Mouse (Mus musculus): ENCODE results near the gene Gm27021. TPM values are rescaled to one million over a fixed set of nuclear protein-coding genes. Genes with fewer than 3 reads are reported as not detected.

Gm27021 gene
- polyA plus RNA-seq, 1 experiment = 3.3 TPM

DNA sequence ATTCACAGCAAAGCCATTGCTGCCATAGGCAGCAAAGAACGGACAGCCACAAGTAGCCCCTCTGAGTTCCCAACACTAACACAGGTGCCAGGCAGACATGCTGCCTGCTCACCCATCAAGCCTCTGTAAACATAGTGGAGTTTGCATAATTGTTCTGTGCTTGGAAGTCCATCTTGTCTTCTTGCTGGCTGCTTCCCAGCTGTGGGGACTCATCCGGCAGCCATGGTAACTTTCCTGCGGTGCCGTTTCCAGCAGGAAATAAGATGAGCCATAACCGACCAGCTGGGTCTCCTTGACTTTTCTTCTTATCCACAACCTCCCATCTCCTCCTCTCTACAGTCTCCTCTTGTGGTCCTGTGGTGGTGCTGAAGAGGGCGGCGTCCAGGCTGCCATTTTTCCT, 30.5 kb upstream of the Gm27021 start:
- no peak for DNase-seq (ENCODE audit: low read depth)
- no peak for TF ChIP-seq CTCF (IDR thresholded peaks at IDR 0.05; ENCODE audit: borderline replicate concordance, extremely low read depth, insufficient read depth, insufficient read length)
- TF ChIP-seq POLR2A (IDR thresholded peaks at IDR 0.05; ENCODE audit: borderline replicate concordance, extremely low read depth, insufficient read depth, insufficient read length, poor library complexity, severe bottlenecking) = no peak

DNA sequence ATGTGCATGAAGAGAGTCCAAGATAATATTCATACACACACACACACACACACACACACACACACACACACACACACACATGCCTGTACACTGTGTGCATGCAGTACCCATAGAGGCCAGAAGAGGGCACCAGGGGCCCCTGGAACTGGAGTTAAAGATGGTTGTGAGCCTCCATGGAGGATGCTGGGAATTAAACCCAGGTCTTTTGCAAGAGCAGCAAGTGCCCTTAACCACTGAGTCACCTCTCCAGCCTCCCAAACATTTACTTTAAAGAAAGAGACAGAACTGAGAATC, 30.0 kb upstream of the Gm27021 start:
- TF ChIP-seq POLR2A (IDR thresholded peaks at IDR 0.05; ENCODE audit: borderline replicate concordance, extremely low read depth, insufficient read depth, insufficient read length, poor library complexity, severe bottlenecking) (no peak), CTCF (IDR thresholded peaks at IDR 0.05; ENCODE audit: borderline replicate concordance, extremely low read depth, insufficient read depth, insufficient read length) (peak; percentile 31; the same call in 1 of the 2 replicates)

DNA sequence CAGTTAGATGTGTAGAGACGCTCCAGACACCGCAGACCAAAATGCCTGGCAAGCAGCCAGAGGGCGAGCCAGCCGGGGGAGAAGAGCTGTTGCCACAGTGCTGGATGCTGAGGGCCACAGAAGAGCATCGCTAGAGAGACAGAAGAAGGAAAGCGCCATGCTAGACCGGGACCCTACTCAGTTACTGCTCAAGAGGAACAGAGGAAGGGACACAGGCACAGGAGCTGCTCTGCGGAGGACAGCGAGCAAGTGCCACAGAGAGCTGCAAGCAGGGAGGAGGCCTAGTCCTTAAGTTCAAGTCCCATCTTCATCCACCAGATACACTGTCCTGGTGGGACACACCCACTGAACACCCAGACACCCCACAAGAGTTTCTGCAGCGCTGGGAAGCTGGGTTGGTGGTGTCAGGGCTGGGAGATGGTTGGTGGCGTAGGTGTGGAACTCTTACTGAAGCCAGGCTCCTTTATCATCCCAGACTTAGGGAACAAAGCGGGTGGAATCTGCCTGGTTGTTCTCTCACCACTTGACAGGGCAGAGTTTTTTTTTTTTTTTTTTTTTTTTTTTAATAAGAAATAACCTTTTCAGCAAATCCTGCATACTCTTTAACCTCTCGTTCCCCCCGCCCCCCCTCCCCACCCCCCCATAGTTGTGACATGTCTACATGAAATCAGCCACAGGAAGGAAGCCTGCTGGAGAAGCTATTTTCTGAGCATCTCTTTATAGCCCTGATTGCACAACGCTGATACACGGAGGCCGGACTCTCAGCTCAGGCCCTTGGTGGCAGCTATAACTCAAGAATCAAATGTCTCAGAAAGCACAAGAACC, 29.5 kb upstream of the Gm27021 start:
- TF ChIP-seq CTCF (IDR thresholded peaks at IDR 0.05; ENCODE audit: borderline replicate concordance, extremely low read depth, insufficient read depth, insufficient read length) = no peak
- TF ChIP-seq POLR2A (IDR thresholded peaks at IDR 0.05; ENCODE audit: borderline replicate concordance, extremely low read depth, insufficient read depth, insufficient read length, poor library complexity, severe bottlenecking) = no peak
- DNase-seq (ENCODE audit: low read depth) = peak; percentile 37

More for the DNA sequence above, 30.0 kb upstream of the Gm27021 start:
- DNase-seq (ENCODE audit: low read depth) = no peak

DNA sequence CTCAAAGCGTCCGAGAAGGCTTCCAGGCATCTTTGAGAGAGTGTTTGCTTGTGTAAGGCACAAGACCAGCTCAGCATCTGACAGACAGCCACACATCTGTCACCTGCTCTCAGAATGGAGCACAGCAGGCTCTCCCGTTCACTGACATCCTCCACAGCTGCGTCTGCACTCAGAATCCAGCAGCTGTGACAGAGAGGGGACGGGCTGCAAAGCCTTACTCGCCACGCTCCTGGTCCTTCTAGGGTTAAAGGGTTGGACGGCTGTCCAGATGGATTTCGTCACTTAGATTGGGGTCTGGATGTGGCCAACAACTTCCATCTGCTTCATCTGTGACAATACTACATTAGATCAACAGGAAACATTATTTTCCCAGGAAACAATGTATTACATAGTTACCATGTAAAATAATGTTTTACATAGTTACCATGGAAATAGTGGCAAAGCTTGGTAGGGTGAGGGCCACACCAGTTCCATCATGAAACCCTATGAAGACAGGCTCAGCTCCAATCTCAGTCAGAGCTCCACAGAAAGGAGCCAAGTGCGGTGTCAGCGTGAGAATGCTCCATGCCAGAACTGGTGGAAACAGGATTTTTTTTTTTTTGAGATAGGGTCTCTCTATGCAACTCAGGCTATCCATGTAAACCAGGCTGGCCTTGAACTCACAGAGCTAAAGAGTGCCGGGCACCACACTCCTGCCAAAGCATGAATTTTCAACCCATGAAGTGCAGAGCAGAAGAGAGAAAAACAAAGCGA, 28.7 kb upstream of the Gm27021 start:
- TF ChIP-seq CTCF (IDR thresholded peaks at IDR 0.05; ENCODE audit: borderline replicate concordance, extremely low read depth, insufficient read depth, insufficient read length) = no peak
- no peak for TF ChIP-seq POLR2A (IDR thresholded peaks at IDR 0.05; ENCODE audit: borderline replicate concordance, extremely low read depth, insufficient read depth, insufficient read length, poor library complexity, severe bottlenecking)
- peak; percentile 50 for DNase-seq (ENCODE audit: low read depth)

DNA sequence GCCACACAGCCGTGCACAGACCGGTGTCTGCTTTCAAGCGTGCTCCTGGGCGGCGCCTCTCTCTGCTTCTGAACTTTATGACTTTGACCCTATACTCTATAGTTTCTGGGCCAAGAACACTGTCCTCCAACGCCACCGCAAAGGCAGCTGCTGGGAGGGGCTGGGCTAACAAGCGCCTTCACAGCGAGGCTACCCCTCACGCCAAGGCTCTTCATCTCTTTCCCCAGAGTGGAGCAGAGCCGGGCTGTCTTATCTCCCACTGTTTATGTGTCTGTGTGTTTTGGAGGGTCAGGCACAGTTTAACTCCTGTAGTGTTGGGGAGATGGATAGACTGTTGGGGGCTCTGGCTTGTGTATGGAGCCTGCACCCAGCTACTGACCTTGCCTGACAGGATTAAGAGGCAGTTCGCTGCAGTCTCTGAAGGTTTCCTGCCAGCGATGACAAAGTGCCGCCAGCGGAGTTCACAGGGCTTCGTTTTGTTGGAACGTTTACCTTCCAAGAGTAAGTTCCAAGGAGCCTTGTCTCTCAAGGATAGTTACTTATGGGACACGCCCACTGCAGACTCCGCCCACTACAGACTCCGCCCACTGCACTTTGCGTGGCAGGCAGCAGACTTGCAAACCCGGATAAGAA, 26.1 kb upstream of the Gm27021 start:
- TF ChIP-seq POLR2A (IDR thresholded peaks at IDR 0.05; ENCODE audit: borderline replicate concordance, extremely low read depth, insufficient read depth, insufficient read length, poor library complexity, severe bottlenecking) (no peak), CTCF (IDR thresholded peaks at IDR 0.05; ENCODE audit: borderline replicate concordance, extremely low read depth, insufficient read depth, insufficient read length) (no peak)
- DNase-seq (ENCODE audit: low read depth) = peak; percentile 24

DNA sequence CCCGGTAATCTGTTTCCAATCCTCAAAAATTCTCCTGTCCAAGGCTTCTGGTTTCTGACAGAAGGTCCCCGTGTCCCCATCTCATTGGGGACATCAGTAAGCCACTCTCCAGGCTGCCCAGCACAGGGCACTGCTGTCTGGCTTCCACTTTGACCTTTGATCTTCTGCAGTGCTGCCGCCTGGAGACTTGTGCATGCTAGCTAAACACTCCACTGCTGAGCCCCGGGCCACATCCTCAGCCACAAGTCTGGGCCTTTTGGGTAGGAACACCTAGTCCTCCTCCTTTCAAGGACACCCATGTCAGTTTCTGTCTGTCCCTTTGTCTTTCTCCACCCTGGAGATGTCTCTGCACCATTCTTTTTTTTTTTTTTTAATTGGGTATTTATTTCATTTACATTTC, 25.1 kb upstream of the Gm27021 start:
- no peak for DNase-seq (ENCODE audit: low read depth)
- no peak for TF ChIP-seq CTCF (IDR thresholded peaks at IDR 0.05; ENCODE audit: borderline replicate concordance, extremely low read depth, insufficient read depth, insufficient read length)
- no peak for TF ChIP-seq POLR2A (IDR thresholded peaks at IDR 0.05; ENCODE audit: borderline replicate concordance, extremely low read depth, insufficient read depth, insufficient read length, poor library complexity, severe bottlenecking)

DNA sequence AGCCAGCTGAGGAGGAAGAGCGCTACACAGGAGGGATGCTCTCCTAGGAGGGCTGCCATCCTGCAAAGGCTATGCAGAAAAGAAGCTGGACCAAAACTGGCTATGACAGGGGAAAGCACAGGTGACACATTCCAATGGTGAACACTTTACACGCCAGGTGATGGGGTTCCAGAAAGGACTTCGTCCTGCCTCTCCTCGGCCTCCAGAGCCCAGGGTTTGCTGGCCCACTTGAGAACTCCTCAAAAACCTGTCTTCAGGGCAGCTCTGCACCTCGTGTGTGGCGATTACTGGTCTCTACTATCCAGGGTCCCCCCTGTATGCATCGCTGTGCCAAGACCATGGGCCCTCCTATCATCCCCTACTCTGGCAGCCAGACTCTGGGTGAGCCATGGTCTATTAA, 20.6 kb upstream of the Gm27021 start:
- TF ChIP-seq POLR2A (IDR thresholded peaks at IDR 0.05; ENCODE audit: borderline replicate concordance, extremely low read depth, insufficient read depth, insufficient read length, poor library complexity, severe bottlenecking) (no peak), CTCF (IDR thresholded peaks at IDR 0.05; ENCODE audit: borderline replicate concordance, extremely low read depth, insufficient read depth, insufficient read length) (no peak)
- DNase-seq (ENCODE audit: low read depth) = no peak

DNA sequence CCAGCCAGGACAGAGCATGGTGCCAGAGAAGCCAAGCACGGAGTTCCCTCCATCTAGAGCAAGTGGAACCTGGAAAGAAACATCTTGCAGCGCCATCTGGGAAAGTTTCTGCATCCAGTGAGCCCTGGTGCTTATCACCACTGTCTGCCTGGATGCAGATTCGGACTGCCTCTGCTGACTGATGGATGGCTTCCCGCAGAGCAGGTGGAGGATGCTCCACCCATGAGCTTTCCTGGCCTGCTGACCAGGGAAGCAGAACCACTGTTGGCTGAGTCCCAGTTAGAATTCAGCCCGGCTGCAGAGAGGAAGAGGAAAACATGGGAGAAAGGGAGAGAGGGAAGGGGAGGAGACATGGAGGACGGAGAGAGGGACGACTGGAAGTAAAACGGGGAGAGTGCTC, 19.9 kb upstream of the Gm27021 start:
- TF ChIP-seq POLR2A (IDR thresholded peaks at IDR 0.05; ENCODE audit: borderline replicate concordance, extremely low read depth, insufficient read depth, insufficient read length, poor library complexity, severe bottlenecking) (no peak), CTCF (IDR thresholded peaks at IDR 0.05; ENCODE audit: borderline replicate concordance, extremely low read depth, insufficient read depth, insufficient read length) (no peak)
- no peak for DNase-seq (ENCODE audit: low read depth)

DNA sequence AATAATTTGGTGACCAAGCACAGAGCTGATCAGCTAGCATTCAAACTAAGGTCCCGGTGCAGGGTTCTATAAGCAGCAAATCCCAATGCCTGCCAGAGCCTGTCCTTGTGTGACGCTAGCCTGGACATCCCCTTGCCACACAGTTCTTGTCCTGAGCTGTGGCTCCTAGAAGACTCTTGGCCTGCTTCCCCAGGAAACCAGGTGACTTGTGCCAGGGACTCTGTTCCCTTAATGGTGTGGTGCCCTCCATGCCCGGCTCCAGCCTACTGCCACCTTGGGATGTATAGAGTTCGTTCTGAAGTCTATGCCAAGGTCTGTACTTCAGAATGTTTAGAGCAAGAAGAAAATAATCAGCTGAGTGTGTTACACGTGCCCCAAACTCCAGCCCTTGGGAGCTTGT, 18.7 kb upstream of the Gm27021 start:
- no peak for DNase-seq (ENCODE audit: low read depth)
- no peak for TF ChIP-seq POLR2A (IDR thresholded peaks at IDR 0.05; ENCODE audit: borderline replicate concordance, extremely low read depth, insufficient read depth, insufficient read length, poor library complexity, severe bottlenecking)
- TF ChIP-seq CTCF (IDR thresholded peaks at IDR 0.05; ENCODE audit: borderline replicate concordance, extremely low read depth, insufficient read depth, insufficient read length) = no peak

DNA sequence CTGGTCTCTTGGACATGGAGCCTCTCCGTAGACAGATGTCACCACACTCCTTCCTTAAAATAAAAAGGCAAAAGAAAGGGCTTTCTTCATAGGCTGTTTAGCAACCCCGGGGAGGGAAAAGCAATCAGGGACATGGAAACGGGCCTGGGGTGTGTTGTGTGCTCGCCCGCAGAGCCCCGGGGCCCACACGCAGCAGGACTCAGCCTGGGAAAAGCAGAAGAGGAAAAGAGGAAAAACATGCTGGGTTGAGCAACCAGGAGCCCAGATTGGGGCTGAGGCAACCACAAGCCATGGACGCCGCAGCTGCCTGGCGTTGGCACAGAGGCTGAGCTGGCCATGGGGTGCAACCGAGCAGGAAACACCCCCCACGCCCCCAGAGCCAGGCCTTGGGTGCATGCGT, 18.2 kb upstream of the Gm27021 start:
- DNase-seq (ENCODE audit: low read depth) = no peak
- no peak for TF ChIP-seq CTCF (IDR thresholded peaks at IDR 0.05; ENCODE audit: borderline replicate concordance, extremely low read depth, insufficient read depth, insufficient read length)
- no peak for TF ChIP-seq POLR2A (IDR thresholded peaks at IDR 0.05; ENCODE audit: borderline replicate concordance, extremely low read depth, insufficient read depth, insufficient read length, poor library complexity, severe bottlenecking)

DNA sequence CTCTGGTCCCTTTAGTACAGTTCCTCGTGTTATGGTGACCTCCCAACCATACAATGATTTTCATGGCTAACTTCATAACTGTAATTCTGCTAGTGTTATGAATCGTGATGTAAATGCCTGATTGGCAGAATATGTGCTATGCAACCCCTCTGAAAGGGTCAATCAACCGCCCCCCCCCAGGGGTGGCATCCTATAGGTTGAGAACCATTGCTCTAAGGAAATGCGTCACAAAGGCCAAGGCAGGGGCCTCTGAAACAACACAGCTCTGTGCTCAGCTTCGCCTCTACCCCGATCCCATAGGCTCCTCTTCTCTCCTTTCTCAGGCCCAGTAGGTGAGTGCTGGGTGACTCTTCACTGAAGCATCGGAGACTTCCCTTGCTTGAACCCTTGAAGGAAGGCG, 17.7 kb upstream of the Gm27021 start:
- no peak for TF ChIP-seq POLR2A (IDR thresholded peaks at IDR 0.05; ENCODE audit: borderline replicate concordance, extremely low read depth, insufficient read depth, insufficient read length, poor library complexity, severe bottlenecking)
- no peak for DNase-seq (ENCODE audit: low read depth)
